Mouse (Mus musculus): Measurements from ENCODE around the gene Bdh1. TPM values are rescaled to one million over a fixed set of nuclear protein-coding genes. Genes with fewer than 3 reads are reported as not detected.

Gene Bdh1
- polyA plus RNA-seq, 1 experiment from 2014 or later = 0.46 TPM

Other genes starting within 250 kb of the Bdh1 start
- gene Acap2, start 221.0 kb upstream of the Bdh1 start, polyA plus RNA-seq (2018) = 39.6 to 55.7 TPM (median 44.7 TPM) in 3 replicates
- gene Ppp1r2, start 147.0 kb upstream of the Bdh1 start, polyA plus RNA-seq (2018) = 39.8 to 56.3 TPM (median 54.3 TPM) in 3 replicates
- gene Apod, start 107.5 kb upstream of the Bdh1 start, polyA plus RNA-seq (2018) = 0.31 to 0.71 TPM (median 0.42 TPM) in 3 replicates
- gene Dlg1, start 241.2 kb downstream of the Bdh1 start, polyA plus RNA-seq (2018) = 18.7 to 28.3 TPM (median 20.5 TPM) in 3 replicates

Data from macrophage (primary cell).